Mouse (Mus musculus) C2C12 (cell line): ENCODE measurements at regions not wholly inside any gene's neighbourhood (a gene's known extent, or its start where the extent isn't known, plus 50 kb on each side); places are given as distances from the start of the nearest gene placed in this dataset.

Experiments used
- H3K27me3 ChIP-seq: one replicate; pipeline ENCODE4 v1.6.1; 2011; ENCODE audit not compliant: control insufficient read depth, insufficient read depth, insufficient read length
- H3K36me3 ChIP-seq: one replicate; pipeline ENCODE4 v1.6.1; 2011; ENCODE audit not compliant: control insufficient read depth, insufficient read depth
- H3K4me3 ChIP-seq: one replicate; pipeline ENCODE4 v1.5.1; 2011; ENCODE audit warnings: mild to moderate bottlenecking, control low read depth; ENCODE audit not compliant: poor library complexity, insufficient read depth, severe bottlenecking
- H3K79me2 ChIP-seq: one replicate; pipeline ENCODE4 v1.6.1; 2011; ENCODE audit not compliant: control insufficient read depth, insufficient read depth
- H3K79me3 ChIP-seq: one replicate; pipeline ENCODE4 v1.6.1; 2011; ENCODE audit warnings: low read depth, control low read depth
- H3ac ChIP-seq: one replicate; pipeline ENCODE3; 2011; ENCODE audit warnings: low read depth; ENCODE audit not compliant: control insufficient read depth, insufficient read length
- CEBPB ChIP-seq: IDR thresholded peaks from one replicate; pipeline ENCODE4 v1.6.1; 2011; ENCODE audit warnings: low read depth, mild to moderate bottlenecking, control low read depth, moderate library complexity
- CTCF ChIP-seq: IDR thresholded peaks from one replicate; pipeline ENCODE4 v1.5.1; 2011; ENCODE audit not compliant: control insufficient read depth, insufficient read depth, insufficient read length
- FOSL1 ChIP-seq: IDR thresholded peaks from one replicate; pipeline ENCODE4 v1.8.0; 2011; ENCODE audit warnings: mild to moderate bottlenecking, low read length; ENCODE audit not compliant: poor library complexity, insufficient read depth, severe bottlenecking
- MAX ChIP-seq: IDR thresholded peaks from one replicate; pipeline ENCODE4 v1.6.1; 2011; ENCODE audit warnings: mild to moderate bottlenecking, control low read depth
- MYOD1 ChIP-seq: IDR thresholded peaks from one replicate; pipeline ENCODE4 v1.6.1; 2011; ENCODE audit warnings: low read depth; ENCODE audit not compliant: control insufficient read depth, insufficient read length
- MYOG ChIP-seq: IDR thresholded peaks from one replicate; pipeline ENCODE4 v1.6.1; 2011; ENCODE audit not compliant: control insufficient read depth, insufficient read length; ENCODE audit errors: extremely low read depth
- USF1 ChIP-seq: IDR thresholded peaks from one replicate; pipeline ENCODE4 v1.6.1; 2011; ENCODE audit warnings: low read depth, mild to moderate bottlenecking, control low read depth, moderate library complexity

DNA sequence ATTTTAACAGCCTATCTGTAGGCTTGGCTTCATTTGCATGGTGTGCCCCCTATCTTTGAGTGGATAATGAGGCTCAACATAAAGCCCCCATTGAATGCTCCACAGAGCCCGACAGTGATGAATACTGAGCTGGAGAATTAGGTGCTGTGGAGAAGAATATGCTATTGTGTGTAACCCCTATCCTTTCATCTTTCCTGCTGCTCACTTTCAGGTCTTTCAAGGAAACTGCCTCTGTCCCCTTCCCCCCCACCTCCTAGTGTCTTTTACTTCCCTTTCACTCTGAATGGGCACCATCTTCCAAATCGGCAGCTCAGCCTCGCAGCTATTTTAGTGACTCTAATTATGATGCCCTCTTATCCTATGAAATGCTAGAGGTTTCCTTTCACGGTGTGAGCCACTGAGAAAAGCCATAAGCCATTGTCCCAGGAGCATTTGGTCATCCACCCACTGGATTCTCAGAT, 549.8 kb upstream of the Btbd3 start:
- no peak for TF ChIP-seq FOSL1
- no peak for TF ChIP-seq MAX
- TF ChIP-seq CTCF, result no peak
- no peak for TF ChIP-seq CEBPB
- no peak for TF ChIP-seq MYOD1
- no peak for TF ChIP-seq MYOG
- no peak for TF ChIP-seq USF1
- H3K36me3 ChIP-seq, result no peaks in the 10 kb centered on the region
- no peaks in the 10 kb centered on the region for H3K79me3 ChIP-seq
- H3K79me2 ChIP-seq, result no peaks in the 10 kb centered on the region
- no peak overlapping the region for H3K4me3 ChIP-seq
- no peaks in the 10 kb centered on the region for H3K27me3 ChIP-seq
- no peak overlapping the region for H3ac ChIP-seq

DNA sequence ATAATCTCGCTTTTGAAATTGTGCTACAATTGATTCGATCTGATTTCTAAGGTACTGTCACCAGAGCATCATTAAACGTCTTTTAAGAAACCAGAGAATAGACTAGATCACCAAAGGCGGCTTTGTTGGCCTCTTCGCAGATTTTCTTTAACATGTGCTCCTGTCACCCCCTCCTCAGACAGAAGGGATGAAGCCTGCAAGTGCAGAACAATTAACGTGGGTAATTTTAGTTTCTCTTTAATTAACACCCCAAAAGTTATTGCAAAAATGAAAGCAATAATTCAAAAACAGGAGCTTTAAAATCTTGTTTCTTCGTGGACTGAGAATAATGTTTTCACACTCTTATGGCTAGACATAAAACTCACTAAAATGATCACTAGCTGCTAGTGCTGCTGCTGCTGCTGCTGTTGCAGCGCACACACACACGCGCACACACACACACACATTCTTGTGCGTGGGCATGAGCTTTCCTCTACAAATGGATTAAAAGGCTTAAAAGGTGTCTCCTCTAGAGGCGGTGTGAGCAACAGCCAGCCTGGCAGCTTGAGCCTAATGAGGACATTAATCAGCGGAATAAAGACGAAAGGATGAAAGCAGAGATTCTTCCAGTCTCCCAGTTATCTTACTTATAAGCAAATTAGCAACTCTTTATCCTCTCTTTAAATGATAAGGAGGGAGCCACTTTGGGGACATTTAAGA, 550.5 kb upstream of the Btbd3 start:
- H3K79me2 ChIP-seq, result no peaks in the 10 kb centered on the region
- TF ChIP-seq USF1, result no peak
- TF ChIP-seq MYOG, result no peak
- TF ChIP-seq CTCF, result no peak
- no peak for TF ChIP-seq CEBPB
- TF ChIP-seq MAX, result no peak
- no peak for TF ChIP-seq FOSL1
- no peak for TF ChIP-seq MYOD1
- H3K79me3 ChIP-seq, result no peaks in the 10 kb centered on the region
- H3K4me3 ChIP-seq, result no peak overlapping the region
- H3K36me3 ChIP-seq, result no peaks in the 10 kb centered on the region
- H3K27me3 ChIP-seq, result no peaks in the 10 kb centered on the region
- no peak overlapping the region for H3ac ChIP-seq

DNA sequence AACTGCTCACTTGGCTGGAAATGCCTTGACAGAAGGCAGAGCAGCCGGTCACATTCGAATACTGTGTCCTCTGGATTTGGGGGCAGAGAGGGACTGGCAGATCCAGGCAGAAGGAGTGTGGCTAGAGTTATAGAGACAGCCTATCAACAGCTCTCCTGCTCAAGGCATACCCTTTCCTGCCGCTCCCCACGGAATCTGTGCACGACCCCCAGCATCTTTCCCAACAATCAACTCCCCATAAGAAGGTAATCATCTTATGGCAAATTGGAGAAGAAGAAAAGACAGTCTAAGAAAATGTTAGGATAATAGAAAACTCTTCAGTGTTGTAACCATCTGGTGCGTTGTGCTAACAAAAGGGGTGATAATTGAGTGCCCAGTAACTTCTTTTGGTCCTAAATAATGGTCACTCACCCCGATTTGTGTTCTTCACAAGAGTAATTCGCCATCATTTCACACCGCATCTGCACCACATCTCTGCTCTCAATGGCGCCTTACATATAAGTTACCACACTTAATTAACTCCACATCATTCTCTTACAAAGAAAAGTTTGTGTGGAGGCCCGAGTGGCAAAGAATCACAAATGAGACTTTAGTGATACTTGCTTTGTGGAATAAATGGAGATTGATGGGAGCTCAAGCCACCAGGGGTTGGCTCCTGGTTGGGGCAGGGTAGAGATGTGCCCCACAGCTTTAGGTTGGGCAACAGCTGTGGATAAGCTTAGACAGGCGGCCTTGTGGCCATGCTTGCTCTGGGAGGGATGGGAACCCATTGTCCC, 551.2 kb upstream of the Btbd3 start:
- no peaks in the 10 kb centered on the region for H3K36me3 ChIP-seq
- H3K4me3 ChIP-seq, result no peak overlapping the region

DNA sequence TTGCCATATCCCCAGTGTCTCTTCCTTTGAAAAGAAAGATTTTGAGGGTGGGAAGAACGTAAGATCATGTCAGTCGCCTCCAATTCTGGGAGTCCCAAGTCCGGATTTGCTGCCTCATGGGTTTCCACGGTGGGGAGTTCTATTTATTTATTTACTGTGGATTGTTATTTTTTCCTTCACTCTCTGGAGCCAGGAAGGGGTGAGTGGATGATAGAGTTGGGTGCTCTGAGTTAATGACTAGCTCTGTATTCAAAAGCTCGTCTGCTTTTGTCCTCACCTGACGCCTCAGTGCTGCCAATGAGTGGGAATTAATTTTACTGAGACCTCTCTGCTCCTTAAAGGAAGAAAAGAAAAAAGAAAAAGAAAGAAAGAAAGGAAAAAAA, 551.8 kb upstream of the Btbd3 start:
- H3ac ChIP-seq, result no peak overlapping the region
- no peak overlapping the region for H3K4me3 ChIP-seq
- H3K79me3 ChIP-seq, result no peaks in the 10 kb centered on the region
- no peaks in the 10 kb centered on the region for H3K27me3 ChIP-seq
- H3K36me3 ChIP-seq, result no peaks in the 10 kb centered on the region
- H3K79me2 ChIP-seq, result no peaks in the 10 kb centered on the region
- TF ChIP-seq USF1 (no peak), FOSL1 (no peak), MYOG (no peak), CEBPB (no peak), MYOD1 (no peak), MAX (no peak), CTCF (no peak)

More for the DNA sequence above, 551.2 kb upstream of the Btbd3 start:
- Histone ChIP-seq H3K79me3 (no peaks in the 10 kb centered on the region), H3K79me2 (no peaks in the 10 kb centered on the region), H3ac (no peak overlapping the region), H3K27me3 (no peaks in the 10 kb centered on the region)
- TF ChIP-seq FOSL1 (no peak), MYOD1 (no peak), MYOG (no peak), CTCF (no peak)

DNA sequence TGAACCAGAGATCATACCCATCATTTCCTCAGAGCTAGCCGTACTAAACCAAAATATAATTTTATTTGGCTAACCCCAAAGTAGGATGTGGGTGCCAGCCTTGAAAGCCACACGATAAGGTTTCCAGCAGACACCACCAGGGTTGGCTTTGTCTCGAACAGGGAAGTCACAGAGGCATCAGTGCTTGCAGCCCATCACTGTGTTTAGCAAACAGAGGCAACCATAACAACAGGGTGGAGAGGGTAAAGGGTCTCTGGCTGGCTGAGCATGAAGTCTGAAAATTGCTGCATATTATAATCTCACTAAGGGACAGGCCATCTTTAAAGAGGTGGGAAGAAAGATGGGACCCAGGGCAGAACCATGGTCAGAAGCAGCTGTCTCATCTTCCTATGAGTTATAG, 552.3 kb upstream of the Btbd3 start:
- Histone ChIP-seq H3K4me3 (no peak overlapping the region), H3ac (no peak overlapping the region), H3K27me3 (no peaks in the 10 kb centered on the region), H3K36me3 (no peaks in the 10 kb centered on the region), H3K79me2 (no peaks in the 10 kb centered on the region), H3K79me3 (no peaks in the 10 kb centered on the region)
- TF ChIP-seq USF1, result no peak

DNA sequence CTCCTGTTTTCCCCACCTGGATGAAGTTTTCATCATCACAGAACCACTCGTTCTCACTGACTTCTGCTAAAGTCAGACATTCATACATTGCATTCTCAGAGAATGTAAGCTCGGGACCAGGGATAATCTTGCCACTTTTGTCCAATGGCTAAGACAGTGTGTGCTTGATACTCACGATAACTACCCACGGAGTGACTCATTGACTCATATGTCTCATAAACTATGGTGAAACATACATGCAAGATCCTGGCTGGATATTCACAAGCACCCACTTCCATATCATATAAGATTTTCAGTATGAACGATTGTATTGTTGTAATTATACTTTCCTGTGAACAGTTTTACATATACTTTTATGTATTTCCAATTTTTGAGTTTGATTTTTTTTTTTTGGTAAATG, 560.5 kb upstream of the Btbd3 start:
- Histone ChIP-seq H3K79me2 (no peaks in the 10 kb centered on the region), H3K36me3 (no peaks in the 10 kb centered on the region), H3K27me3 (no peaks in the 10 kb centered on the region), H3K4me3 (no peak overlapping the region), H3ac (no peak overlapping the region), H3K79me3 (no peaks in the 10 kb centered on the region)
- no peak for TF ChIP-seq MYOD1
- TF ChIP-seq MYOG, result no peak
- TF ChIP-seq CEBPB, result no peak
- no peak for TF ChIP-seq CTCF
- TF ChIP-seq USF1, result no peak
- no peak for TF ChIP-seq MAX
- TF ChIP-seq FOSL1, result no peak
